Mouse (Mus musculus) intestine, postnatal 0 days (tissue): ENCODE results near the gene Zfp609. TPM values are rescaled to one million over a fixed set of nuclear protein-coding genes. Genes with fewer than 3 reads are reported as not detected.
A peak's percentile ranks its signal among the peaks of the same experiment; 100 is the strongest.

Experiments
- ATAC-seq: fragments of 200-750 bp; cut with Nextera tagmentation; 2 replicates; pipeline ENCODE4 v1.8.0; 2017; ENCODE audit warnings: mild to moderate bottlenecking, moderate TSS enrichment, moderate library complexity
- H3K27ac ChIP-seq: fragments of 300-500 bp; sonication (generic); 2 replicates; pipeline ENCODE4 v1.5.1; 2014; ENCODE audit warnings: mild to moderate bottlenecking, low read depth, low read length, moderate library complexity
- H3K27me3 ChIP-seq: fragments of 300-500 bp; sonication (generic); replicated peaks from 2 replicates; pipeline ENCODE4 v1.6.1; 2014; ENCODE audit warnings: low read length, mixed read lengths; ENCODE audit not compliant: control insufficient read depth, insufficient read depth
- H3K36me3 ChIP-seq: fragments of 300-500 bp; sonication (generic); 2 replicates; pipeline ENCODE4 v1.6.1; 2014; ENCODE audit warnings: mild to moderate bottlenecking, moderate library complexity; ENCODE audit not compliant: control insufficient read depth, insufficient read depth
- H3K4me1 ChIP-seq: fragments of 300-500 bp; sonication (generic); replicated peaks from 2 replicates; pipeline ENCODE4 v1.6.1; 2014; ENCODE audit warnings: antibody characterized with exemption, low read length, mixed read lengths; ENCODE audit not compliant: control insufficient read depth, insufficient read depth
- H3K4me2 ChIP-seq: fragments of 300-500 bp; sonication (generic); replicated peaks from 2 replicates; pipeline ENCODE4 v1.6.1; 2014; ENCODE audit warnings: low read depth, mild to moderate bottlenecking, moderate library complexity
- H3K4me3 ChIP-seq: fragments of 300-500 bp; sonication (generic); 2 replicates; pipeline ENCODE4 v1.5.1; 2014; ENCODE audit warnings: low read depth, low read length
- H3K9ac ChIP-seq: fragments of 300-500 bp; sonication (generic); 2 replicates; pipeline ENCODE4 v1.6.1; 2014; ENCODE audit warnings: mild to moderate bottlenecking, low read depth, low read length
- H3K9me3 ChIP-seq: fragments of 300-500 bp; sonication (generic); 2 replicates; pipeline ENCODE4 v1.6.1; 2016; ENCODE audit warnings: mixed run types; ENCODE audit not compliant: control insufficient read depth
- CTCF ChIP-seq: sonication (generic); IDR thresholded peaks from 2 replicates; pipeline ENCODE4 v1.5.1; 2016; ENCODE audit warnings: low read depth, mild to moderate bottlenecking, control low read depth, antibody characterized with exemption, moderate library complexity
- WGBS: fragments of 180-500 bp; shearing (Covaris S2); extraction: QIAGEN DNeasy Blood & Tissue Kit; methylation state at CpG from one replicate; pipeline ENCODE4 v1.1.7; 2014; 5-methylcytosine and 5-hydroxymethylcytosine counted together
- polyA plus RNA-seq: library from polyadenylated mRNA; unstranded; fragments of >200 nt; fragmentation: Nextera tagmentation; extraction: Ambion mirVana; gene quantifications from 2 replicates; pipeline ENCODE4 v1.2.1, GENCODE M21; 2015

Zfp609 gene
- polyA plus RNA-seq, 1 experiment from 2014 or later: 3.1 TPM

- H3K4me3 ChIP-seq: no peak overlapping the region
- no peaks in the 10 kb centered on the region for H3K9me3 ChIP-seq
- no peaks in the 10 kb centered on the region for H3K36me3 ChIP-seq
- TF ChIP-seq CTCF: no peak
- H3K4me1 ChIP-seq: no peaks in the 10 kb centered on the region
- H3K9ac ChIP-seq: no peak overlapping the region
- H3K27ac ChIP-seq: no peak overlapping the region
- H3K27me3 ChIP-seq: no peaks in the 10 kb centered on the region
- 93% methylated on average over 4 of the region's 4 CpGs for WGBS
- ATAC-seq: no peak
- no peak overlapping the region for H3K4me2 ChIP-seq
Observed at GRCm38 (mm10) chr9:65762728-65763127, 64.6 kb downstream of the Zfp609 start.

DNA sequence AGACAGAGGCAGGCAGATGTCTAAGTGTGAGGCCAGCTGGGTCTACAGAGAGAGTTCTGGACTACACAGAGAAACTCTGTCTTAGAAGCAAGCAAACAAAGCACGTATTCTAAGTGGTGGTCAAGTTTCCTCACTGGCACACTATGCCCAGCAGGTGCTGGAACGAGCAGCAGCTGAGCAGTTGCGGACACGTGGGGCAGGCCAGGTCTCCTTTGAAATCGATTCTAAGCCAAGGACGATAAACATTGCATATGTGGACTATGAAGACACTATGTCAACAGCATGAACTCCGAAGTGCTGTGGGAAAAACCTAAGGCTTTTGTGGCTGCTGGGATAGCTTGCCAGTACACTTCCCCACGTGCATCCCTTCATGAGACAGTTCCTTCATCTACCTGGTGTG lies 67.4 kb downstream of the Zfp609 start:
- Histone ChIP-seq H3K9me3 (no peaks in the 10 kb centered on the region), H3K27ac (no peak overlapping the region), H3K4me2 (no peak overlapping the region), H3K4me3 (no peak overlapping the region), H3K4me1 (no peaks in the 10 kb centered on the region), H3K9ac (no peak overlapping the region), H3K36me3 (no peaks in the 10 kb centered on the region), H3K27me3 (no peaks in the 10 kb centered on the region)
- TF ChIP-seq CTCF: no peak
- 56% methylated on average over 8 of the region's 8 CpGs for WGBS
- no peak for ATAC-seq

GRCm38 (mm10) chr9:65759256-65759655 lies 68.1 kb downstream of the Zfp609 start:
- 93% methylated on average over 5 of the region's 5 CpGs for WGBS
- no peak overlapping the region for H3K4me3 ChIP-seq
- H3K4me1 ChIP-seq: no peaks in the 10 kb centered on the region
- no peak overlapping the region for H3K4me2 ChIP-seq
- no peaks in the 10 kb centered on the region for H3K9me3 ChIP-seq
- TF ChIP-seq CTCF: no peak
- no peaks in the 10 kb centered on the region for H3K27me3 ChIP-seq
- H3K36me3 ChIP-seq: no peaks in the 10 kb centered on the region
- no peak for ATAC-seq
- no peak overlapping the region for H3K27ac ChIP-seq
- H3K9ac ChIP-seq: no peak overlapping the region

DNA sequence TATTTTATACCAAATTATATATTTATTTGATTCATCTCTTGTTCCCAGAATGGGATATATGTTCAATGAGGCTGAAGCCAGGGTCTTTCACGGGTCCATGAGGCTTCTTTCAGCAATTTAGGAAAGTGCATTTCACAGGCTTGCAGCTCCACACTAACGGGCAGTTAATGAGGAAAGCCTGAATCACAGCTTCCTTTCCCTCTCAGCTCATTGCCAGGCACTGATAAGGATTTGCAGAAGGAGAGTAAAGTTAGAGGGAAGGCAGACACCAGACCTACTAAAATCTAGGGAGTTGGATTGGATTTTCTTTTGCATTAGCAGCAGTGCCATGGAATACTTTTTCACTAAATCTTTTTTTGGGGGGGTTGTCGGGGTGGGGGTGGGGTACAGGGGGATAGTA lies 69.5 kb downstream of the Zfp609 start:
- 62% methylated on average over 3 of the region's 3 CpGs for WGBS
- TF ChIP-seq CTCF: no peak
- Histone ChIP-seq H3K4me1 (no peaks in the 10 kb centered on the region), H3K9me3 (no peaks in the 10 kb centered on the region), H3K4me3 (no peak overlapping the region), H3K27ac (no peak overlapping the region), H3K4me2 (no peak overlapping the region), H3K27me3 (no peaks in the 10 kb centered on the region), H3K9ac (no peak overlapping the region), H3K36me3 (no peaks in the 10 kb centered on the region)
- ATAC-seq: no peak

DNA sequence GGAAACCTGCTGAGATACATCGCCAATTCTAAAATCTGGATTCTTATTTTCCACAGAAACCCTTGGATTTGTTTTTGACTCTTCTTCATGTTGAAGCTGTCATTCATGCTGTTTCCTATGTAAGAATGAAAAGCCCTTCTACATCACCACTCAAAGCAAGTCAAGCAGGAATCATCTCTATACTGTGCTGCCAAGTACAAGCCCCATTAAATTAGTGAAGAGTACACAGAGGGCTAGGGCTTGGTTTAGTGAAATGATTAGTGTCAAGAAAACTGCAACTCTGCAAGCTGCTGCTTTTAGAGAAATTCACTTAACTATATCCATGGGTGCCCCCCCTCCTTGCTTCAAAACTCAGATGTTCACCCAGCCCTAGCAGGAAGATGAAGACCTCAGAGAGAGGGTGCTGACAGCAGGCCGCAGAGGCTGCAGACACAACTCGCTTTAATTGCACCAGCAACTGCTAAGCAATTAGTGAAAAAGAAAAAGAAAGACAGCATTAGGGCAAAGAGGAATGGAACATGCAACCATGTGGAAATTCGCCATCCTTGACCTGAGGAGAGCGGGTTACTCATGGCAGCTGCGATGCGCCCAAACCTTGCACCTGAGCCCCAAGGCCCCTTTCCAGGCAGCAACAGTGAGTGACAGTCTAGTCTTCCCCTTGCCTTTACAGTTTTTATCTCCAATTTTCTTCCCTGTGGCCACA lies 71.5 kb downstream of the Zfp609 start:
- WGBS: 94% methylated on average over 7 of the region's 7 CpGs

GRCm38 (mm10) chr9:65755164-65755563 lies 72.2 kb downstream of the Zfp609 start:
- H3K36me3 ChIP-seq: no peaks in the 10 kb centered on the region
- ATAC-seq: no peak
- no peaks in the 10 kb centered on the region for H3K4me1 ChIP-seq
- no peaks in the 10 kb centered on the region for H3K9me3 ChIP-seq
- WGBS: 94% methylated on average over 1 of the region's 1 CpGs
- no peak overlapping the region for H3K27ac ChIP-seq
- peak; percentile 51 for TF ChIP-seq CTCF
- no peaks in the 10 kb centered on the region for H3K27me3 ChIP-seq
- no peak overlapping the region for H3K4me2 ChIP-seq
- no peak overlapping the region for H3K4me3 ChIP-seq
- H3K9ac ChIP-seq: no peak overlapping the region

More for the DNA sequence above, 71.5 kb downstream of the Zfp609 start:
- Histone ChIP-seq H3K4me2 (no peak overlapping the region), H3K27ac (no peak overlapping the region), H3K4me1 (no peaks in the 10 kb centered on the region), H3K4me3 (no peak overlapping the region), H3K27me3 (no peaks in the 10 kb centered on the region), H3K36me3 (no peaks in the 10 kb centered on the region), H3K9me3 (no peaks in the 10 kb centered on the region), H3K9ac (no peak overlapping the region)
- TF ChIP-seq CTCF: no peak
- no peak for ATAC-seq

GRCm38 (mm10) chr9:65752632-65753031 lies 74.7 kb downstream of the Zfp609 start:
- Histone ChIP-seq H3K27me3 (no peaks in the 10 kb centered on the region), H3K9me3 (no peaks in the 10 kb centered on the region), H3K4me1 (no peaks in the 10 kb centered on the region), H3K36me3 (no peaks in the 10 kb centered on the region), H3K27ac (no peak overlapping the region), H3K4me3 (no peak overlapping the region), H3K4me2 (no peak overlapping the region), H3K9ac (no peak overlapping the region)
- no peak for ATAC-seq
- TF ChIP-seq CTCF: peak; percentile 54
- WGBS: 91% methylated on average over 3 of the region's 3 CpGs
